Mouse (Mus musculus): ENCODE measurements around the gene Lamb2.

DNA sequence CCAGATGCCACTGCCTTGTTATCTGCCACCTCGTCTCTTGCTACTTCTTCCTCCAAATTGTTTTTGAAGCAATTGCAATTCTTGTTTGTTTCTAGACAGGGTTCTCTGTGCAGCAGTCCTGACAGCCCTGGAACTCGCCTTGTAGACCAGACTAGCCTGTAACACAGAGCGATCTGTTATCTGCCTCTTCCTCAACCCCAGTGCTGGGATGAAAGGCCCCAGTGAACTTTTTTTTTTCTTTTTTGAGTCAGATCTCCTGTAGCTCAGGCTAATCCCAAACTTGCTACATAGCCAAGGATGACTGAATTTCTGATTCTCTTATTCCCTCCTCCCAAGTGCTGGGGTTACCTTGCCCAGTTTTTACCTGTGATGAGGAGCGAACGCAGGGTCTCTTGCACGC, 25.1 kb upstream of the Lamb2 start:
- no peak for TF ChIP-seq CTCF (IDR thresholded peaks at IDR 0.05; ENCODE audit: borderline replicate concordance, extremely low read depth, insufficient read depth, insufficient read length)
- no peak for TF ChIP-seq POLR2A (IDR thresholded peaks at IDR 0.05; ENCODE audit: borderline replicate concordance, extremely low read depth, insufficient read depth, insufficient read length, poor library complexity, severe bottlenecking)
